Mouse (Mus musculus) cortical plate, adult 2 months (tissue): ENCODE data around the gene Mrpl50.

Experiments used
- CTCF ChIP-seq: fragments of 200-500 bp; IDR thresholded peaks from 2 replicates; pipeline ENCODE4 v1.5.1; 2011; ENCODE audit warnings: mild to moderate bottlenecking, control low read depth, low read length; ENCODE audit not compliant: insufficient read depth; ENCODE audit errors: extremely low read depth
- POLR2A ChIP-seq: fragments of 200-500 bp; IDR thresholded peaks from 2 replicates; pipeline ENCODE4 v1.6.1; 2011; ENCODE audit warnings: mild to moderate bottlenecking, low read length, control low read depth; ENCODE audit not compliant: insufficient read depth; ENCODE audit errors: extremely low read depth

- TF ChIP-seq CTCF (no peak), POLR2A (no peak)
Measured at GRCm38 (mm10) chr4:49506386-49506785, 14.5 kb downstream of the Mrpl50 start, which contains the start of gene Baat.
